In the genomic region with DNA sequence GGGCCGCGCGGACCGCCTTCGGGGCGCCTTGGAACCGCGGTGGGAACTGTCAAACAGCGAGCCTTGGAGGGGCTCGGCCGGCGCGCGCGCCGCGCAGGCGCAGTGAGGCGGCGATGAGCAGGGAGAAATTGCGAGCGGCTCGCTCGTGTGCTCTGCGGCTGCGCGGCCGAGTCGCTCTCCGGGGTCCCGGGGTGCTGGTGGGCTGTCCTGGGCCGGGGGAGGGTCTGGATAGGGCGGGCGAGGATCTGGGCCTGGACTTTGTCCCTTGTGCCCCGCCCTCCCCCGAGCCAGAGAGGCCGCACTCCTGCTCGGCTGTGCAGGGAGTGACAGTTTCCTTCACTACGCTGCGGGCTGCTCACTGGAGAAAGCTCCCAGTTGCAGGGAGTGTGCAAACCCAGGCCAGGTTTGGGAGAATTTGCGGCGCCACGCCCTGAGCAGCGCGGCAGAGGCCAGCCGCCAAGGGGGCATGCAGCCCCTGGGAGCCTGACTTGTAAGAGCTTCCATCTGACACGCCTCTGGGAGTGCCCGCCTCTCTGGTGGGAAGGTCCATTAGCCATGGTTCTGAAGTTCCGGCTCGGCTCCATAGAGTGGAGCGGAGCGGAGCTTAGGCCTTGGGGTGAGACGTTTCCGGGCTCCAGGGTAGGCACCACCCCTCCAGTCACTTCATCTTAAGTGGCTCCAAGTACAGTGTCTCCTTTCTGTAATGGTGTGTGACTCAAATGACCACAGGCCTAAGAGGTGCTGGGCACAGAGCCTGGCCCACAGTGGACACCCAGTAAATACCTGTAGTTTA, we compare ENCODE assay signal across 8 mouse cellular contexts. TPM values are rescaled to one million over a fixed set of nuclear protein-coding genes. Genes with fewer than 3 reads are reported as not detected.
DNase-seq lines count a peak whose midpoint lies in the region; ATAC-seq and TF ChIP-seq lines count a peak whose summit lies in the region.

No protein-coding gene starts in this region.

- no peak for TF ChIP-seq RAD21 in MEL (IDR thresholded peaks at IDR 0.05; ENCODE audit: low read depth, low read length)

- H3K36me3 ChIP-seq in MEL (ENCODE audit: control insufficient read depth in 1 of 2, insufficient read depth in 2 of 2, low read length in 2 of 2), result peaks cover 0 to 3% of the 10 kb centered on the region in 2 experiments; a peak in 2 of 4 replicates
- peaks cover 21% of the 10 kb centered on the region; the same call in 1 of the 2 replicates for H3K36me3 ChIP-seq in heart, embryonic 15.5 days
- peaks cover 22% of the 10 kb centered on the region for H3K36me3 ChIP-seq in lung, embryonic 14.5 days (ENCODE audit: insufficient read depth)

- no peak for TF ChIP-seq EP300 in MEL (IDR thresholded peaks at IDR 0.05; ENCODE audit: low read depth in 1 of 2, low read length in 2 of 2)

- peak; percentile 89 for DNase-seq in MEL (ENCODE audit: low read depth, low spot score)
- DNase-seq in kidney, postnatal 10 days, result peak; percentile 91
- peak; percentile 93 for DNase-seq in lung, embryonic 14.5 days
- DNase-seq in retina, embryonic 14.5 days (ENCODE audit: low spot score), result peak; percentile 91
- peak; percentile 81 to 83 for DNase-seq in urinary bladder, postnatal 36 days (ENCODE audit: low spot score in 2 of 2)

- H3K27me3 ChIP-seq in MEL (ENCODE audit: control insufficient read depth in 1 of 2, insufficient read depth in 2 of 2, low read length in 2 of 2), result no peaks in the 10 kb centered on the region
- H3K27me3 ChIP-seq in heart, embryonic 15.5 days, result no peaks in the 10 kb centered on the region
- no peaks in the 10 kb centered on the region for H3K27me3 ChIP-seq in lung, embryonic 14.5 days (ENCODE audit: insufficient read depth, low read length)

- peaks cover 11% of the 10 kb centered on the region for H3K79me2 ChIP-seq in MEL (ENCODE audit: control insufficient read depth, insufficient read depth, low read length, poor library complexity)

- peak overlapping the region; percentile 66 for H3K27ac ChIP-seq in MEL (ENCODE audit: control insufficient read depth, low read depth, low read length)
- peak overlapping the region; percentile 48 for H3K27ac ChIP-seq in brown adipose tissue, adult 24 weeks (replicated peaks; ENCODE audit: low read depth, low read length)
- H3K27ac ChIP-seq in heart, embryonic 15.5 days, result peak overlapping the region; percentile 91
- H3K27ac ChIP-seq in lung, embryonic 14.5 days (ENCODE audit: low read depth), result peak overlapping the region; percentile 86

- H3K4me3 ChIP-seq in MEL (ENCODE audit: control insufficient read depth in 1 of 2, insufficient read depth in 1 of 2, low read depth in 2 of 2, low read length in 2 of 2), result peak overlapping the region; percentile 77 to 83
- peak overlapping the region; percentile 79 for H3K4me3 ChIP-seq in brown adipose tissue, adult 24 weeks (ENCODE audit: insufficient read depth, low read depth, low read length)
- peak overlapping the region; percentile 67 for H3K4me3 ChIP-seq in heart, embryonic 15.5 days
- peak overlapping the region; percentile 83 for H3K4me3 ChIP-seq in lung, embryonic 14.5 days (ENCODE audit: low read depth, low read length)

- ATAC-seq in erythroid progenitor cell, adult 5-6 weeks (replicated peaks; ENCODE audit: low FRiP score, poor library complexity, severe bottlenecking), result peak; percentile 22
- peak; percentile 76 for ATAC-seq in heart, embryonic 15.5 days (replicated peaks; ENCODE audit: insufficient number of reproducible peaks, insufficient read depth, low FRiP score, low read depth)
- peak; percentile 77 for ATAC-seq in lung, embryonic 14.5 days (ENCODE audit: insufficient read depth)

- H3K9me3 ChIP-seq in MEL (replicated peaks; ENCODE audit: insufficient read depth, low read length), result no peaks in the 10 kb centered on the region
- H3K9me3 ChIP-seq in heart, embryonic 15.5 days (replicated peaks), result no peaks in the 10 kb centered on the region
- H3K9me3 ChIP-seq in lung, embryonic 14.5 days (ENCODE audit: low read depth, low read length), result no peaks in the 10 kb centered on the region

- TF ChIP-seq POLR2A in MEL (IDR thresholded peaks at IDR 0.05; ENCODE audit: control insufficient read depth in 1 of 2, insufficient read depth in 1 of 2, low read depth in 1 of 2, low read length in 2 of 2, poor library complexity in 1 of 2), result no peak; a peak in 2 of 4 replicates

- peak overlapping the region; percentile 84 for H3K4me2 ChIP-seq in heart, embryonic 15.5 days
- H3K4me2 ChIP-seq in lung, embryonic 14.5 days, result peak overlapping the region; percentile 87

- WGBS in heart, embryonic 15.5 days, result under 1% methylated on average over 53 of the region's 54 CpGs
- WGBS in lung, embryonic 14.5 days, result under 1% methylated on average over 54 of the region's 54 CpGs

- 0 out of 6 replicates have a peak, but pooled peaks of 1 of the 3 experiments have one; percentile 2 for TF ChIP-seq CTCF in MEL (IDR thresholded peaks at IDR 0.05 in 2 of 3, conservative IDR thresholded peaks at IDR 0.05 in 1 of 3; ENCODE audit: control insufficient read depth in 1 of 3, insufficient read depth in 1 of 3, low read depth in 2 of 3, low read length in 3 of 3, poor library complexity in 1 of 3, severe bottlenecking in 1 of 3)
- no peak for TF ChIP-seq CTCF in lung, embryonic 14.5 days (IDR thresholded peaks at IDR 0.05; ENCODE audit: low read depth)

- H3K4me1 ChIP-seq in MEL (ENCODE audit: control insufficient read depth in 1 of 2, insufficient read depth in 2 of 2, low read length in 2 of 2), result peaks cover 0 to 6% of the 10 kb centered on the region in 2 experiments; a peak in 2 of 4 replicates
- H3K4me1 ChIP-seq in brown adipose tissue, adult 24 weeks (ENCODE audit: control insufficient read depth, insufficient read depth, insufficient read length, low read length), result no peaks in the 10 kb centered on the region; the same call in 1 of the 2 replicates
- peaks cover 27% of the 10 kb centered on the region for H3K4me1 ChIP-seq in heart, embryonic 15.5 days (replicated peaks)
- peaks cover 6% of the 10 kb centered on the region for H3K4me1 ChIP-seq in lung, embryonic 14.5 days (ENCODE audit: insufficient read depth)

- H3K9ac ChIP-seq in MEL (ENCODE audit: control insufficient read depth, low read depth, low read length, poor library complexity, severe bottlenecking), result peak overlapping the region; percentile 89
- H3K9ac ChIP-seq in heart, embryonic 15.5 days, result peak overlapping the region; percentile 70
- H3K9ac ChIP-seq in lung, embryonic 14.5 days, result peak overlapping the region; percentile 67

RNA-seq across cellular contexts. Expression of a gene that starts 0.7 kb away (rescaled TPM):
- 24.6 and 28.0 TPM in 2 replicates for total RNA-seq in MEL (2012; rRNA removed)
- polyA plus RNA-seq in MEL (2012; ENCODE audit: insufficient read depth in 1 of 2, insufficient read length in 2 of 2, low read depth in 1 of 2, low replicate concordance in 2 of 2, missing spikeins in 1 of 2), result 10 to 100 TPM in 1 of 2 experiments, not detected in 1; 37.5 TPM
- polyA plus RNA-seq in brown adipose tissue, adult 24 weeks (2012; ENCODE audit: insufficient read depth, insufficient read length, missing spikeins), result 10.4 and 13.8 TPM in 2 replicates
- total RNA-seq in erythroid progenitor cell, adult 5-6 weeks (2015; ENCODE audit: low replicate concordance), result 4.6 and 14.1 TPM in 2 replicates
- 5.4 and 20.9 TPM in 2 replicates for total RNA-seq in erythroid progenitor cell, adult 5-6 weeks (2017; ENCODE audit: low replicate concordance)
- 19.5 and 25.2 TPM in 2 replicates for polyA plus RNA-seq in heart, embryonic 15.5 days (2015; fragmentation: Nextera tagmentation; extraction: Ambion mirVana)
- polyA plus RNA-seq in lung, embryonic 14.5 days (2014; fragmentation: Nextera tagmentation; extraction: Ambion mirVana), result 32.6 and 34.2 TPM in 2 replicates

RNA-seq across cellular contexts. Expression of a gene that starts 22.8 kb away (rescaled TPM):
- total RNA-seq in MEL (2012; rRNA removed), result 22.0 and 23.9 TPM in 2 replicates
- polyA plus RNA-seq in MEL (2012; ENCODE audit: insufficient read depth in 1 of 2, insufficient read length in 2 of 2, low read depth in 1 of 2, low replicate concordance in 2 of 2, missing spikeins in 1 of 2), result 10 to 100 TPM in 1 of 2 experiments, not detected in 1; 93.9 TPM
- 378 and 560 TPM in 2 replicates for polyA plus RNA-seq in brown adipose tissue, adult 24 weeks (2012; ENCODE audit: insufficient read depth, insufficient read length, missing spikeins)
- 80.9 and 111 TPM in 2 replicates for total RNA-seq in erythroid progenitor cell, adult 5-6 weeks (2015; ENCODE audit: low replicate concordance)
- 33.9 and 79.7 TPM in 2 replicates for total RNA-seq in erythroid progenitor cell, adult 5-6 weeks (2017; ENCODE audit: low replicate concordance)
- polyA plus RNA-seq in heart, embryonic 15.5 days (2015; fragmentation: Nextera tagmentation; extraction: Ambion mirVana), result 108 and 109 TPM in 2 replicates
- polyA plus RNA-seq in lung, embryonic 14.5 days (2014; fragmentation: Nextera tagmentation; extraction: Ambion mirVana), result 28.0 and 30.3 TPM in 2 replicates

RNA-seq across cellular contexts. Expression of a gene that starts 23.1 kb away (rescaled TPM):
- total RNA-seq in MEL (2012; rRNA removed), result 139 and 159 TPM in 2 replicates
- polyA plus RNA-seq in MEL (2012; ENCODE audit: insufficient read depth in 1 of 2, insufficient read length in 2 of 2, low read depth in 1 of 2, low replicate concordance in 2 of 2, missing spikeins in 1 of 2), result 100 to 1,000 TPM in 1 of 2 experiments, not detected in 1; 382 TPM
- 83.8 and 94.3 TPM in 2 replicates for polyA plus RNA-seq in brown adipose tissue, adult 24 weeks (2012; ENCODE audit: insufficient read depth, insufficient read length, missing spikeins)
- 118 and 151 TPM in 2 replicates for total RNA-seq in erythroid progenitor cell, adult 5-6 weeks (2015; ENCODE audit: low replicate concordance)
- total RNA-seq in erythroid progenitor cell, adult 5-6 weeks (2017; ENCODE audit: low replicate concordance), result 103 and 168 TPM in 2 replicates
- polyA plus RNA-seq in heart, embryonic 15.5 days (2015; fragmentation: Nextera tagmentation; extraction: Ambion mirVana), result 102 and 119 TPM in 2 replicates
- polyA plus RNA-seq in lung, embryonic 14.5 days (2014; fragmentation: Nextera tagmentation; extraction: Ambion mirVana), result 85.7 and 95.5 TPM in 2 replicates

RNA-seq across cellular contexts. Expression of a gene that starts 28.7 kb away (rescaled TPM):
- 15.3 and 25.8 TPM in 2 replicates for total RNA-seq in MEL (2012; rRNA removed)
- polyA plus RNA-seq in MEL (2012; ENCODE audit: insufficient read depth in 1 of 2, insufficient read length in 2 of 2, low read depth in 1 of 2, low replicate concordance in 2 of 2, missing spikeins in 1 of 2), result 10 to 100 TPM in 1 of 2 experiments, not detected in 1; 20.3 TPM
- polyA plus RNA-seq in brown adipose tissue, adult 24 weeks (2012; ENCODE audit: insufficient read depth, insufficient read length, missing spikeins), result 77.1 and 78.5 TPM in 2 replicates
- total RNA-seq in erythroid progenitor cell, adult 5-6 weeks (2015; ENCODE audit: low replicate concordance), result 3.8 and 7.2 TPM in 2 replicates
- 12.4 and 18.7 TPM in 2 replicates for total RNA-seq in erythroid progenitor cell, adult 5-6 weeks (2017; ENCODE audit: low replicate concordance)
- 32.6 and 35.5 TPM in 2 replicates for polyA plus RNA-seq in heart, embryonic 15.5 days (2015; fragmentation: Nextera tagmentation; extraction: Ambion mirVana)
- polyA plus RNA-seq in lung, embryonic 14.5 days (2014; fragmentation: Nextera tagmentation; extraction: Ambion mirVana), result 19.9 and 24.5 TPM in 2 replicates

RNA-seq across cellular contexts. Expression of a gene that starts 33.6 kb away (rescaled TPM):
- 38.5 and 48.0 TPM in 2 replicates for total RNA-seq in MEL (2012; rRNA removed)
- 10 to 100 TPM in 1 of 2 experiments, not detected in 1; 60.1 TPM for polyA plus RNA-seq in MEL (2012; ENCODE audit: insufficient read depth in 1 of 2, insufficient read length in 2 of 2, low read depth in 1 of 2, low replicate concordance in 2 of 2, missing spikeins in 1 of 2)
- 66.4 and 76.9 TPM in 2 replicates for polyA plus RNA-seq in brown adipose tissue, adult 24 weeks (2012; ENCODE audit: insufficient read depth, insufficient read length, missing spikeins)
- 6.5 and 8.4 TPM in 2 replicates for total RNA-seq in erythroid progenitor cell, adult 5-6 weeks (2015; ENCODE audit: low replicate concordance)
- total RNA-seq in erythroid progenitor cell, adult 5-6 weeks (2017; ENCODE audit: low replicate concordance), result 5.4 and 10.8 TPM in 2 replicates
- 105 and 140 TPM in 2 replicates for polyA plus RNA-seq in heart, embryonic 15.5 days (2015; fragmentation: Nextera tagmentation; extraction: Ambion mirVana)
- polyA plus RNA-seq in lung, embryonic 14.5 days (2014; fragmentation: Nextera tagmentation; extraction: Ambion mirVana), result 57.5 and 59.9 TPM in 2 replicates

Comparison
In these comparisons a context has a peak if more than half of its experiments do, and no peak if none do; other contexts are left out.
1. Peak in every context shown above with its lines: DNase-seq, ATAC-seq, H3K4me3 ChIP-seq and H3K27ac ChIP-seq.
2. ATAC-seq: peak in every context shown above with its lines; median percentile 77 in lung, embryonic 14.5 days; 76 in heart, embryonic 15.5 days; 22 in erythroid progenitor cell, adult 5-6 weeks.